In genomic region chr14:24747796-24748496, GRCm38 (mm10) we compare ENCODE assay signal across 8 mouse cellular contexts.
DNase-seq lines count a peak whose midpoint lies in the region; ATAC-seq lines count a peak whose summit lies in the region.

No protein-coding gene starts in this region.

- no peaks in the 10 kb centered on the region for H3K27me3 ChIP-seq in heart, embryonic 12.5 days (replicated peaks)

- H3K4me3 ChIP-seq in heart, embryonic 12.5 days = no peak overlapping the region

- no peak overlapping the region for H3K9ac ChIP-seq in heart, embryonic 12.5 days

- no peaks in the 10 kb centered on the region for H3K36me3 ChIP-seq in heart, embryonic 12.5 days

- H3K4me1 ChIP-seq in heart, embryonic 12.5 days (replicated peaks) = peaks cover 57% of the 10 kb centered on the region

- 21% methylated on average over 7 of the region's 7 CpGs for WGBS in heart, embryonic 12.5 days

- 0 out of 2 replicates have a peak overlapping the region, but pooled peaks have one; percentile 0 for H3K4me2 ChIP-seq in heart, embryonic 12.5 days

- H3K27ac ChIP-seq in heart, embryonic 12.5 days (ENCODE audit: poor library complexity, severe bottlenecking) = peak overlapping the region; percentile 83

- H3K9me3 ChIP-seq in heart, embryonic 12.5 days (replicated peaks) = no peaks in the 10 kb centered on the region

- peak; percentile 38 for DNase-seq in gastrocnemius, adult 18-20 months (ENCODE audit: low spot score)
- no peak for DNase-seq in gastrocnemius, postnatal 10 days
- peak; percentile 41 to 73 for DNase-seq in kidney, postnatal 25 days
- DNase-seq in lung, postnatal 36 days = peak; percentile 76
- DNase-seq in thymus, postnatal 0 days (ENCODE audit: low spot score) = no peak
- DNase-seq in natural killer cell, adult 2 months (ENCODE audit: low spot score in 2 of 2) = no peak

- ATAC-seq in heart, embryonic 12.5 days (ENCODE audit: insufficient number of reproducible peaks, low FRiP score) = peak; percentile 85
- no peak for ATAC-seq in erythroblast, adult 5-6 weeks (replicated peaks; ENCODE audit: low FRiP score, poor library complexity, severe bottlenecking)

Comparison
In these comparisons a context has a peak if more than half of its experiments do, and no peak if none do; other contexts are left out.
1. DNase-seq: peak in gastrocnemius, adult 18-20 months (single experiment), kidney, postnatal 25 days (2 of 2) and lung, postnatal 36 days (single experiment); none in gastrocnemius, postnatal 10 days (single experiment), thymus, postnatal 0 days (single experiment) and natural killer cell, adult 2 months (0 of 2).